Mouse (Mus musculus) mouse embryonic stem cell (cell line): ENCODE data around the gene Fancg.

ENCODE experiments used
- in situ Hi-C, 2 experiments: fragments of 300-500 bp; cut with MboI; formaldehyde crosslinking; loops; 1 replicate in 1 of 2; 3 replicates in 1 of 2; pipeline ENCODE4 v1.14.3; 2019 to 2020; ENCODE audit warnings: low sequenced_read_pairs in 2 of 2, low pct_unique_long_range_greater_than_20kb in 1 of 2, mixed read lengths in 1 of 2; ENCODE audit not compliant: unreplicated experiment in 1 of 2

Gene Fancg

GRCm38 (mm10) chr4:43010161-43011038, at the start of gene Fancg:
Fancg (minus strand) TSS chr4:43010506.
- in situ Hi-C loops = no loop called here

GRCm38 (mm10) chr4:43059697-43060096, 49.4 kb upstream of the Fancg start:
- in situ Hi-C loops = no loop called here

DNA sequence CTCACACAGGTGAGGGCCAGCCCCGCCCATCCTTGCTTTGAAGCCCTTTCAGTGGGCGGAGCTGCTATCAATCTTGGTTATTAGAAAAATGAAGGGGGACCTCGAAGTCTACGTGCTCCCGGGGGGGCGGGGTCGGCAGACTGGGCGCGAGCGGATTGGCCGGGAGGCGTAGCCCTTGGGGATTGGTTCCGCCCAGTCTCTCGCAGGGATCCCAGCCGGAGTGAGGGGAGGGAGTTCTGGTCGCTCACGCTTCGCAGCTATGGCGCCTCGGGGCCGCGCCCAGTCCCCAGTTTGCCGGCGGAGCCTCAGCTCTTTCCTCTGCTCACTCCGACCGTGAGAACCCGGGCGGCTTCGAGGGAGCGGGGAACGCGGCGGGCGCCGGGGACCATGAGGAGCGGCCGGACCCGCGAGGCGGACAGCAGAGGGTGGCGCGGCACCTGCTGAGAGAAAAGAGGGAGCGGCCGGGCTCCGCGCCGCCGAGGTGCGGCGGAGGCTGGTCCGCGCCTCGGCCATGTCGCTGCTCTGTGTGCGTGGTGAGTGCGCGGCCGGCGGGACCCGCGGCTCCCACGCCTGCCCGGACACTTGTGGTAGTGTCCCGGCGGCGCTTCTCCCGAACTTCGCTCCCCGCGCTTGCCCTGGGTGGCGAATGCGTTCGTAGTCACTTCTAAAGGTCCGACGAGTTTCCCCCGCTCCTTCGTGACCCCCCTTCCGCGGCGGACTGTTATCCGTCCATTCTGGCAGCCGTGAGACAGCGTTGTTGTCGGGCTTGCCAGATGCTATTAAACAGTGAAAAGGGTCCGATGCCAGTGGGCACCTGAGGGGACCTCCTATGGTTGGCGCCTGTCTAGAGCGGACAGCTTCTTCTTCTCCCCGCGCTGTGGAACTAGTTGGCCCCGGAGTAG, 48.7 kb upstream of the Fancg start, which contains the start of gene Unc13b:
Gene Unc13b (plus strand): TSS at position 201 of the 902 bp plus-strand sequence.
- in situ Hi-C loops = no loop called here

DNA sequence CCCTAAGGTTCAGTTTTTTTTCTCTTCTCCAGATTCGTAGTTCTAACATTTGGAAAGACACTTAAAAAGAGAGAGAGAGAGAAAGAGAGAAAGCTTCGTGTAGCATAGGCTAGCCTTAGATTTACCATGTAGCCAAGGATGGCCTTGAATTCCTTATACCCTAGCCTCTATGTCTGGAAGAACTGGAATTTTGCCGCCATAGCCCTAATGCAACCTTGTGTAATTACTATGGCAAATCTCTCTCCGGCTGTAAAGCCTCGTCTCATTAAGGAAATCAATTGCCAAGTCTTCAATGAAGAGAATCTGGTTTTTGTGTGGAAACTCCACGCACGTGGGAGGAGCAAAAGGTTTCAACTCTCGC, 48.1 kb upstream of the Fancg start:
- in situ Hi-C loops = no loop called here

DNA sequence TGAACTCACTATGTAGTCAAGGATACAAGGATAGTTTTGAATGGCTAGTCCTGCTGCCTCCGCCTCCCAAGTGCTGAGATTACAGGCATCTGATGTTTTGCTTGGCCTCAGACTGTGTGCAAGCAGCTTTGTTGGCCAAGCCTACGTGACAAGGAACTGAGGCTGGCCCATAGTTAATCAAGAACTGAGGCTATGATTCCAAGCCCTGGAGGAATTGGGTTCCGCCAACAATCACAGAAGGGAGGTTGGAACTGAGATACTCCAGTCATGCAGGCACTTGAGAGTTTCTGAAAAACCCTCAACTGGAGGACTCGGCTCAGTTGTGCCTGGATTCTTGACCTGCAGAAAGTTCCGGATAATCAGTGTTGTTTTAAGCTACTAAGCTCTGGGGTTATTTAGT, 47.3 kb upstream of the Fancg start:
- in situ Hi-C loops = no loop called here

DNA sequence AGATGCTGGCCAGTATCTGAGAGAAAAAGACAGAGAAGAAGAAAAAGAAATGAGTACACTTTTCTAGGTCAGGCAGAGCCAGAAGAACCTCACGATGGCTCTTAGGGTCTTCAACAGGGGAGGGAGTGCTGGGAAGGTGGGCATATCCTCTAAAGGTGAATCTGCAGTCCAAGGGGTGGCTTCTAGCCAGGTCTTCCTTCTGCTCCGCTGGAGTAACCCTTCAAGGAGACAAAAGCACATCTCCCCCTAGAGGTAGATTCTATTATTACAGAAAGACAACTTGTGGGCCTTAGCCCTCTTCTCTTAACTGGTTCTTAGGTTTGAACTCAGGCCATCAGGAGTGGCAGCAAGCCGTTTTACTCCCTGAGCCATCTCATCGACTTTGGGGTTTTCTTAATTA, 42.3 kb upstream of the Fancg start:
- in situ Hi-C loops = no loop called here

DNA sequence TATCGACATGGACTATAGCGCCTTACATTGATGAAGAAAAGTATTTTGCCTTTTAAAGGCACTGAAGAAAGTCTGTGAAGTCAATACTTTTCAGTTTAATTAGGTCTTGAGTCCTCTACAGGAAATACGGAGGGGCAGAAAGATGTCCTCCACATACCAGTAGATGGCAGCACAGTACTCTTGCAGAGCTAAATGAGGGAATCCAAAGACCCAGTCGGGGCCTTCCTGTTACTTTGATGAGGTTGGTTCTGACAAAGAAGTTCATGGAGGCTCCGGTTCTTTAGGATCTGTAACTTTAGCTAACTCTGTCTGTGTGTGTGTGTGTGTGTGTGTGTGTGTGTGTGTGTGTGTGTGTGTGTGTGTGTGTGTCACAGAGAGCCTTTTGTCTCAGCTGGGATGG, 36.9 kb upstream of the Fancg start:
- in situ Hi-C loops = no loop called here

DNA sequence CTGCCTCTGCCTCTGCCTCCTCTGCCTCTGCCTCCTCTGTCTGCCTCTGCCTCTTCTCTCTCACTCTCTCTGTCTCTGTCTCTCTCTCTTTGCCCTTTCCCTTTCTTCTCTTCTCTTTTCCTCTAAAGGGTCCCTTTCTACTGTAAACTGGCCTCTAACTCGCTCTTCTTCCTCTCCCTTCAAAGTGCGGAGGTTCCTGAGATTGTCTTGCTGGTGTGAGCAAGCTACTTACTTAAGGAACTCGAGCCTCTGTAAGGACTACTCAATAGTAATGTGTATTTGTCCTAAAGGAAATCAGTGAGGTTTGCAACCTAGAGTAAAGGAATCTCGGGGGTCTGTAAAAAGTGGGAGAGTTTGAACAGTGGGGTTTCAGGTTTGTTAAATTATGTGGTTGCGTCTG, 36.3 kb upstream of the Fancg start:
- in situ Hi-C loops = no loop called here

DNA sequence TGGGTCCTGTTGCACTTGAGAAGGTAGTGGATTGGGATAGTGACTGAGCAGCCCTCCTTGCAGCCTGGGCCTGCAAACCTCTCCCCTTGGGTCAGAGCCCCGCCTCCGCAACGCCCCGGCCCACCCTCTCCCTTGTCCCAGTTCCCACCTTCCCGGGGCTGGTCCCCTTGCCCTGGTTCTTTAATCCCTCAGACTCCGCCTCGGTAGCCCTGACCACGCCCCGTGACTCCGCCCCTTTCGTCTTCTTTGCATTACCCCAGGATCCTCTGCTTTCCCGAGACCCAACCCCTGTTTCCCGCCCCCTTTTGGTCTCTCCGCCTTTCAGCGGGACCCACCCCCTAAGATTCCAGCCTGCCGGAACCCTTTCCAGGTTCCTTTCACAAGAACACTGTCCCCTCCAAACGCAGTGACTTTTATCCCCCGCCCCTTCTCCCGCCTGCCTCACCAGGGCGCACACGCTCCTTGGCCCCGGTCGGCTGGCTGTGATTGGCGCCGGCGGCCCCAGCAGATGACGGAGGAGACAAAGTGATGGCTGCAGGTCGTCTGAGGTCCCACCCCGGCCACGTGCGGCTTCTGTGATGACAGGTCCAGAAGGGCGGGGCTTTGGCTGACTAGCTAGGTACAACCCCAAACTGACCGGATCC, 35.5 kb upstream of the Fancg start, which contains the start of gene Fam214b:
Gene Fam214b (minus strand): TSS at position 562 of the 644 bp plus-strand sequence.
- in situ Hi-C loops = no loop called here

DNA sequence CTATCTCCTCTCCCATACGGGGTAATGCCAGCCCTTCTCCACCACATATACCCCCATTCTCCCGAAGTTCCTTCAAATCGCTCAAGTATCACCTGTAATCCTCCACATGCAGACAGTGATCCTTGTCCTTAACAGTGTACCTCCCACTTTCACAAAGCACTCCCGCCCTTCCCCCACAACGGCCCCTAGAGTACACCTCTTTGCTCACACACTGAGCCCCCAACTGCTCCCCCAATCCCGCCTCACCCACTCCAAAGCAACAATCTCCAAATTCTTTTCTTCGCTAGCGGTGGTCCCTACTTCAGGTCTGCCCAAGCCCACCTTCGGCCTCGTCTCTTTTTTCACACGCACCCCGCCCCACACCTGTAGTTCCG, 35.0 kb upstream of the Fancg start:
- in situ Hi-C loops = no loop called here

DNA sequence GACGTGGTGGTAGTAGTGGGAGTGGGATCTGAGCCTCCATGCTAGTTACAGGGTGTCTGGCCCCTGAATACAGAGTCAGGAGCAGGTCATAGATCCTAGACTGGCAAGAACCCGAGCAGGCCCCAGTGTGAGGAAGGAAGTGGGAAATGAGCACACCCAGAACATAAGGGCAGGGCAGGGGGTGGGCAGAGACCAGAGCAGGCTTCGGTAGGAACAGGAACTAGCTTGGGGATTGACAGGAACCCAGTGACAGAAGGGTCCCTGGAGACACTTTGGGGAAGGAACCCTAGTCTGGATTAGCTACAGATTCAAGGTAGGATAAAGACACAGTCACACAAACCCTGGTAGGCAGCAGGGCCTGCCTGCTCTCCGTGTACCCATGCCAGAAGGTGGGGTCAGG, 34.4 kb upstream of the Fancg start:
- in situ Hi-C loops = no loop called here

GRCm38 (mm10) chr4:43043644-43044357, 33.5 kb upstream of the Fancg start:
- in situ Hi-C loops = no loop called here

DNA sequence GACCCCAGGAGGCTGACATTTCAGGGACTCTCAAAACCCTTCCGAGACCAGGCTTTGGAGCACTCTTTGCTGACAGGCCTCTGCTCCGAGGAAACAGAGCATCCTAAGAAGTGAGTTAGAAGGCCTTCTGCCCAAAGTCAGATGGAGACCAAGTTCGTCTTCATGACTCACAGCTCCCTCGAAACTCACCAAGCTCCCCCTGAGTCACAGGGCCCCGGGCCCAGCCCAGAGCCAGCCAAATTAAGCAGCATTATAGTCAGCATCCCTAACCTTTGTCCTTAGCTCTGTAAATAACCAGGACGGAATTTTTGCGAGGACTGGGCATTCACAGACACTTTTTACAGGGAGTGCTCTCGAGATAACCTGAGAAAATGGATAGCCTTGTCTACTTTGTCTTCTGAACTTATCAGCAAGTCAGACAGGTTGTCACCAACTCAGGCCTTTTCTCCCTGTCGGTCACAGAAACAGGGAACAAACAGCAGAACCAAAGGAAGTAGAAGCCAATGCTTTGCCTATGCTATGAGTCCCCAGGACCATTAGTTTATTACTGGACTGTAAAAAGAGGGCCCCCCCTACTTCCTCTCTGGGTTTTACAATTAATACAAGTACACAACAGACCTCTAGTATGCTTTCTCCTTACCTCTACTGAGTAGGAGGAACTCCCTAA, 30.7 kb upstream of the Fancg start:
- in situ Hi-C loops = no loop called here

DNA sequence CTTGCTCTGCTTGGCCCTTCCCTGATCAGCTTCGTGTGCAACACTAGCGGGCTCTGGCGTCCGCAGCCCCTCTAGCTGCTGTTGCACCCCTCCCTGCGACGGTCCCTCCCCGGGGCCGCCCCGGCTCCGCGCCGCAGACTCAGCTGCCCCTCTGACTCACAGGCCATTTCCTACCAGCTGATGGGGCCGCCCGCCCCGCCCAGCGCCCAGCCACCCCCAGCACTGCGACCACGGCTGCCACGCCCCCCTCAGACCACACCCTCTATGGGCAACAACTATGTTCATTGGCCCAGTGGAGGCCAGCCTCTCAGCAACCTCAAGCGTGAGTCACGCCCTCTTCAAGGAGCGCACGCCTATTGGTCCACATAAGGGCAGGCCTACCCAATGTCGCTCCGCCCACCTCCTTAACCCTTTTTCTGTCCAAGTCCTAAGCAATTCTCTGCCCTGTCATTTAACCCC, 29.8 kb upstream of the Fancg start:
- in situ Hi-C loops = no loop called here

DNA sequence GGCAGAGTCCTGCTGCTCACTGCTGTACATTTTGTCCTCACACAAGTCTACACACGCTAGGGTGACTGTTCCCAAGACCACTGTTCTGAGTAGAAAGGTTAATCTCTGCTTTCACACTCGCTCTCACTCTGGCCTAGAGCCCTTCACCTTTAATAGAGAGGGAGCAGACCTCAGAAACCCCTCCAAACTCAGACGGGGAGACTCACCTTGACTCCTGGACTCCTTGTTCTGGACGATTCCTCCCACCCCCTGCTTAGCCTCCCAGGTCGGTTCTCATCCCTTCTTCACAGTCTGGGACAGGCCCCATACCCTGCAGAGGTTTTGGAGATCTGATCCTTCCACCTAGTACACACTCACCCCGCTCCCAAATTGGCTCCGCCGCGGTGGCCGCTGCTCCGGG, 29.3 kb upstream of the Fancg start:
- in situ Hi-C loops = no loop called here

DNA sequence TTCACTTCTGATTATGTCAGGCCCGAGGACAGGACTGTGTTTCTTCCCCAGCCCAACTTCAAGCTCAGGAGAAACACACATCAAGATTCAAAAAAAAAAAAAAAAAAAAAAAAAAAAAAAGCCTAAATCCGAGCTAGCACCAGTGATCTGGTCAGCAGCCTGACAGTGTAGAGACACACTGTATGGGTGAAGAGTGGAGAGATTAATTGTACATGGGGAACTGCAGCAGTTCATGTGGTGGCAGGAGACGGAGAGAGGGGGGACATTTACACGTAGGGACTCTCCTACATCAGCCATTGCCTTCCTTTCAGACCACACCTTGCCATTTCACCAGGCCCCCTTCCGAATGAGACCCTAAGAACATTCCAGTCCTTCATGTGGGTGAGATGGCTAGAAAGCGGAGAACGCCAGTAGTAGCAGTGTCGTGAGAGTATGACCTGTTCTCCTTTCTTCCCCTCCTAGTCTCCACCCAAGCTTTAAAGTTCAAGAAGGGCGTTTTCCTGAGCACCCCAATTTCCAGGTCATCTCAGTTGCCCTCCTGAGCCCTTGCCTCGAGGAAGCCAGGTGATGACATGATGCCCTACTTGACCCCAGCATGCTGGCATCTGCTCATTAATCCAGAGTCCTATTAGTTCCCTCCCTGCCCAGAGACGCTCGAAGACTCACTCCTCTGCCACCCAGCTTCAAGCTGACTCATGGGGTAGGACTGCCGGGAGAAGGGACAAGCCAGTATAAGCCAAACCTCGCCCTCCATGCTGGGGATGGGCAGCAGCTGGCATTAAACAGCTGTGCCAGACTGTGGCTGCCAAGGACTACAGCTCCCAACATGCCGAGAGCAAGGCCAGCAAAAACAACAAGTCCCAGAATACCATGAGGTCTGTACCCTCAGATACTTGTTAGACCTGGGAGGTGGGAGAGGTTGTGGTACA, 28.5 kb upstream of the Fancg start:
- in situ Hi-C loops = no loop called here
